Mouse (Mus musculus) midbrain, embryonic 13.5 days (tissue): Measurements from ENCODE around the gene Vmn1r13. TPM values are rescaled to one million over a fixed set of nuclear protein-coding genes. Genes with fewer than 3 reads are reported as not detected.
"Not testable (repeated sequence)": the region's sequence is repeated elsewhere in the genome, so short reads cannot be mapped to it uniquely, and the experiment has no call there.

ENCODE experiments used
- ATAC-seq: fragments of 200-750 bp; cut with Nextera tagmentation; 2 replicates; pipeline ENCODE4 v1.8.0; 2017; ENCODE audit warnings: mild to moderate bottlenecking, moderate TSS enrichment, moderate library complexity
- H3K27ac ChIP-seq: fragments of 300-500 bp; sonication (generic); 2 replicates; pipeline ENCODE4 v1.5.1; 2015; ENCODE audit warnings: inconsistent platforms, mild to moderate bottlenecking, moderate library complexity
- H3K27me3 ChIP-seq: fragments of 300-500 bp; sonication (generic); 2 replicates; pipeline ENCODE4 v1.6.1; 2015; ENCODE audit warnings: mild to moderate bottlenecking, inconsistent platforms
- H3K36me3 ChIP-seq: fragments of 300-500 bp; sonication (generic); 2 replicates; pipeline ENCODE4 v1.6.1; 2015; ENCODE audit warnings: mild to moderate bottlenecking, inconsistent platforms
- H3K4me1 ChIP-seq: fragments of 300-500 bp; sonication (generic); replicated peaks from 2 replicates; pipeline ENCODE4 v1.6.1; 2015; ENCODE audit warnings: inconsistent platforms
- H3K4me2 ChIP-seq: fragments of 300-500 bp; sonication (generic); replicated peaks from 2 replicates; pipeline ENCODE4 v1.6.1; 2015; ENCODE audit warnings: moderate library complexity, mild to moderate bottlenecking, inconsistent platforms
- H3K4me3 ChIP-seq: fragments of 300-500 bp; sonication (generic); replicated peaks from 2 replicates; pipeline ENCODE4 v1.5.1; 2015; ENCODE audit warnings: mild to moderate bottlenecking, inconsistent platforms
- H3K9ac ChIP-seq: fragments of 300-500 bp; sonication (generic); replicated peaks from 2 replicates; pipeline ENCODE4 v1.6.1; 2015; ENCODE audit warnings: mild to moderate bottlenecking, inconsistent platforms
- H3K9me3 ChIP-seq: fragments of 300-500 bp; sonication (generic); 2 replicates; pipeline ENCODE4 v1.6.1; 2016; ENCODE audit warnings: mild to moderate bottlenecking, inconsistent platforms
- WGBS: fragments of 180-500 bp; shearing (Covaris S2); methylation state at CpG from one replicate; pipeline ENCODE4 v1.1.7; 2015; 5-methylcytosine and 5-hydroxymethylcytosine counted together
- polyA plus RNA-seq: library from polyadenylated mRNA; unstranded; fragments of >200 nt; fragmentation: Nextera tagmentation; extraction: Ambion mirVana; gene quantifications from 2 replicates; pipeline ENCODE4 v1.2.1, GENCODE M21; 2015

The Vmn1r13 gene
- not detected in 2 replicates for polyA plus RNA-seq

DNA sequence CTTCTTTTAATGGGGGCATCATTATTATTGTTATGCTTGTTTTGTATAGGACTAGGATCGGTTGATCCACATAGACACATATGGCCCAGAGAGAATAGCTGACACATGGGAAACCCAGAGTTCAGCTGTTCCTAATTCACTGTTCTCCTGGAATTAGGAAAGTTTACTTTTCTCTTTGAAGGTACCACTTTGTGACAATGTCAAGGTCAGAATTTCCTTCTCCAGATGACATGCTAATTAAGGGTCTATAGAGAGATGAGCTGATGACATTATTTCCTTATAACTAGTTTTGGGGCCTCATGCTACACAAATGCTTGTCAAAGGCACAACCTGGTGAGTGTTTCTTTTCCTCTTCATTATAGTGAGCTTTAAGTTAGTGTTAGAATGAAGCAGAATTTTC, at the start of gene Vmn1r13:
Gene Vmn1r13 (plus strand): TSS at position 301 of the 400 bp plus-strand sequence.
- not testable (repeated sequence) for H3K27ac ChIP-seq, H3K4me2 ChIP-seq, H3K27me3 ChIP-seq, H3K9ac ChIP-seq, H3K4me3 ChIP-seq, H3K4me1 ChIP-seq, H3K9me3 ChIP-seq, ATAC-seq, H3K36me3 ChIP-seq
- WGBS, result 94% methylated on average over 1 of the region's 1 CpGs

DNA sequence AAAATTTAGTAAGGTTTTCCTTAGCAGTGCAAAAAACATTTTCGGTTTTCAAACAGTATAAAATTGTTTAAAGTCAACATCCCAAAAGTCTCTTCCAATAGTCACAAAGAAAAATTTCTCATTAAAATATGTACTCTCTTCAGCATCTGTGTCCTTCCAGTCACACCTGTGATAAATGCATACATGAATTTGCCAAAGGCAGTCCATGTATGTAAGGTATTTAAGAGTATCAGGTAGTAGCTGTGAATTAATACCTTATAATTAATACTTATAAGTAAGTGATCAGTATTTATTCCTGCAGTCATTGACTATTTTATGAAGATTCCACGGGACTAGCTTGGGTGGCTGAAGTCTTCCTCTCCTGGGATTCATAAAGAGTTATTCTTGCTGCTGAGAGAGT, 46.5 kb upstream of the Vmn1r13 start, which contains the start of gene Vmn1r12:
Gene Vmn1r12 (plus strand): TSS at position 301 of the 400 bp plus-strand sequence.
- no peak within 1 kb of the TSS for H3K9ac ChIP-seq
- H3K27ac ChIP-seq, result no peak within 1 kb of the TSS
- no peaks in the 10 kb centered on the region for H3K4me1 ChIP-seq
- no peaks in the 10 kb centered on the region for H3K9me3 ChIP-seq
- no peaks in the 10 kb centered on the region for H3K27me3 ChIP-seq
- H3K4me2 ChIP-seq, result no peak within 1 kb of the TSS
- no peaks in the 10 kb centered on the region for H3K36me3 ChIP-seq
- 84% methylated on average over 2 of the region's 2 CpGs for WGBS
- H3K4me3 ChIP-seq, result no peak within 1 kb of the TSS
- ATAC-seq, result no peak

DNA sequence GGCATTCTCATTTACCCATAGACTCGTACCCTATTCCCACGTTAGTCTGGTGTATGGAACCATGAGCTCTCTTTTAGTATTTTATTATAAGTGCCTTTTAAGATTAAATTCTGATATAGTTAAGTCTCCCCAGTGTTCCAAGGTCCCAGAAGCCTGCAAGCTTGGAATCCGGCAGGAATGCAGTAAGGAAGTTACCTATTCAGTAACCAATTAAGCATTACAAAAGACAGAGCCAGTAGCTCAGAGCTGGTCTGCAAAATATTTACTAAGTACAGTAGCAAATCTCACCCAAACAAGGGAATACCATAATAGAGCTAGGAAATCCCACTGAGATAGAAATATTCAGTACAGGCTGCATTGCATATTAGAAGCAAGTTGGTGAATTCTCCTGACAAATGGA, 13.1 kb upstream of the Vmn1r13 start:
- H3K27ac ChIP-seq, H3K9ac ChIP-seq, H3K4me2 ChIP-seq, H3K9me3 ChIP-seq, H3K4me1 ChIP-seq, H3K36me3 ChIP-seq, ATAC-seq, H3K4me3 ChIP-seq, H3K27me3 ChIP-seq: not testable (repeated sequence)
- WGBS, result 67% methylated on average over 3 of the region's 3 CpGs

DNA sequence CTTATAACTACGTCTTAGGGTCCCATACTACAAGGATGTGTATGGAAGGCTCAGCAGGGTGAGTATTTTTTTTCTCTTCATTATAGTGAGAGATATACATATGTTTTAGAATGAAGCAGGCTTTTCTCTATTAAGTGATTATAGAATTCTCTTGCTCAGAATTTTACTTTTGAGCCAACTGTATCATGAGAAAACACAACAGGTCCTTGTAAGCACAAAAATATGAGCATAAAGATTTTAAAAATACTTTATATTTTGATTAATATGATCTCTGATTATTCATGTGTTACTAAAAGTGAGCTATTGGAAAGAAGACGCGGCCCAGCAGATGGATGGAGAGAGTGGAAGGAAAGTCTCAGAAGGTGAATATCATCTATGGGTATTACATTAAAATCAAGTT, 28.3 kb downstream of the Vmn1r13 start, which contains the start of gene Vmn1r14:
Gene Vmn1r14 (plus strand): TSS at position 301 of the 400 bp plus-strand sequence.
- no peak for ATAC-seq

DNA sequence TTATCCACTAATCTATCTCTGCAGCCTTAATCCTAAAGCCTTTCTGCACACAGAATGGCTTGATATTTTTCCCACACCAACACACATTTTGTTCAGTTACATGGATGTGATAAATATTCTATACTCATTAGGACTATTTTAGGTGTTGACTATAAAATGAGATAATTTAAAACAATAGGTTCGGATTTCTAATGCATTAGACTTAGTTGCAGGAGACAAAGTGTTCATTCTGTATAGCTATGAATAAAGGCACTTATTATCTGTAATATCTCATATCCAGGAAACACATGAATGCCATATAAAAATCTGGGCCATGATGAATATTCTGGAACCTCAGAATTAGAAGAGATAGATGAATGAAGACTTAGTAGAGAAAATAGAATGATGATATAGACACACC, 54.6 kb downstream of the Vmn1r13 start, which contains the start of gene Vmn1r15:
Gene Vmn1r15 (plus strand): TSS at position 301 of the 400 bp plus-strand sequence.
- WGBS, result 77% methylated on average over 1 of the region's 1 CpGs
- no peak for ATAC-seq

More for the DNA sequence above, 28.3 kb downstream of the Vmn1r13 start, which contains the start of gene Vmn1r14:
- H3K9ac ChIP-seq, result no peak within 1 kb of the TSS
- no peak within 1 kb of the TSS for H3K4me2 ChIP-seq
- no peaks in the 10 kb centered on the region for H3K9me3 ChIP-seq
- H3K27ac ChIP-seq, result no peak within 1 kb of the TSS
- H3K4me3 ChIP-seq, result no peak within 1 kb of the TSS
- 96% methylated on average over 3 of the region's 3 CpGs for WGBS
- H3K36me3 ChIP-seq, result no peaks in the 10 kb centered on the region
- H3K4me1 ChIP-seq, result no peaks in the 10 kb centered on the region
- no peaks in the 10 kb centered on the region for H3K27me3 ChIP-seq

DNA sequence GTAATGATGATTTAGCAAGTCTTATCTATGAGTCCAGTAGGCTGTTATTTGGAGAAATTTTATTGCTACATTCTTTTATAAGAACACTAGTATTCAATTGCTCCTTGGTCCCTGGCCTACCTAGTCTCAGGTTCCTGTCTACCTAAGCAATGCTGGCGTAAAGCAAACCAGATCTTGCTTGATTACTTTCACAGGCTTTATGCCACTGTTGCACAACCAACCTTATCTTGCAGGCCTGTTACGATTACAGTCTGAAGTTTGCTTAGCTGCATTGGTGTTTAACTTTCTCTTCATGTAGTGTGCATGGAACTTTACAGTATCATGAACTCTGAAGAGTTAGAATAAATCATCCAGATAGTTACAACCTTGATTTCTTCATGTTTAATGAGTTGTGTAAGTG, 57.9 kb downstream of the Vmn1r13 start:
- no peak for ATAC-seq
- 96% methylated on average over 2 of the region's 2 CpGs for WGBS

More for the DNA sequence above, 54.6 kb downstream of the Vmn1r13 start, which contains the start of gene Vmn1r15:
- Histone ChIP-seq H3K4me1 (no peaks in the 10 kb centered on the region), H3K9ac (no peak within 1 kb of the TSS), H3K4me2 (no peak within 1 kb of the TSS), H3K27ac (no peak within 1 kb of the TSS), H3K36me3 (no peaks in the 10 kb centered on the region), H3K9me3 (no peaks in the 10 kb centered on the region), H3K27me3 (no peaks in the 10 kb centered on the region), H3K4me3 (no peak within 1 kb of the TSS)

More for the DNA sequence above, 57.9 kb downstream of the Vmn1r13 start:
- H3K4me2 ChIP-seq, result no peak overlapping the region
- H3K27ac ChIP-seq, result no peak overlapping the region
- H3K36me3 ChIP-seq, result no peaks in the 10 kb centered on the region
- no peaks in the 10 kb centered on the region for H3K4me1 ChIP-seq
- no peak overlapping the region for H3K4me3 ChIP-seq
- H3K9me3 ChIP-seq, result no peaks in the 10 kb centered on the region
- no peak overlapping the region for H3K9ac ChIP-seq
- H3K27me3 ChIP-seq, result no peaks in the 10 kb centered on the region

Other genes starting within 250 kb of the Vmn1r13 start
- not detected in 2 replicates for gene Vmn1r5, start 233.0 kb upstream of the Vmn1r13 start, polyA plus RNA-seq
- gene Vmn1r6, start 206.0 kb upstream of the Vmn1r13 start, polyA plus RNA-seq, result not detected in 2 replicates
- not detected in 2 replicates for gene Vmn1r7, start 178.0 kb upstream of the Vmn1r13 start, polyA plus RNA-seq
- gene Vmn1r8, start 171.0 kb upstream of the Vmn1r13 start, polyA plus RNA-seq, result not detected in 2 replicates
- not detected in 2 replicates for gene Vmn1r9, start 136.5 kb upstream of the Vmn1r13 start, polyA plus RNA-seq
- not detected in 2 replicates for gene Vmn1r10, start 93.8 kb upstream of the Vmn1r13 start, polyA plus RNA-seq
- gene Vmn1r11, start 69.8 kb upstream of the Vmn1r13 start, polyA plus RNA-seq, result not detected in 2 replicates
- not detected in 2 replicates for gene Vmn1r12, start 46.4 kb upstream of the Vmn1r13 start, polyA plus RNA-seq
- gene Vmn1r14, start 28.4 kb downstream of the Vmn1r13 start, polyA plus RNA-seq, result not detected in 2 replicates
- gene Vmn1r15, start 54.7 kb downstream of the Vmn1r13 start, polyA plus RNA-seq, result not detected in 2 replicates
- not detected in 2 replicates for gene Vmn1r16, start 126.2 kb downstream of the Vmn1r13 start, polyA plus RNA-seq
- gene Vmn1r17, start 160.4 kb downstream of the Vmn1r13 start, polyA plus RNA-seq, result not detected in 2 replicates
- gene Vmn1r18, start 192.5 kb downstream of the Vmn1r13 start, polyA plus RNA-seq, result not detected in 2 replicates
- not detected in 2 replicates for gene Vmn1r19, start 200.5 kb downstream of the Vmn1r13 start, polyA plus RNA-seq
- 0.04 TPM in 1 of 2 replicates, not detected in the other for gene Vmn1r20, start 225.6 kb downstream of the Vmn1r13 start, polyA plus RNA-seq